Mouse (Mus musculus) common myeloid progenitor, adult 5-6 weeks (primary cell): ENCODE results near the gene Neo1. TPM values are rescaled to one million over a fixed set of nuclear protein-coding genes. Genes with fewer than 3 reads are reported as not detected.

Experiments
- ATAC-seq: replicated peaks from 2 replicates; pipeline ENCODE4 v1.8.0; 2016; ENCODE audit warnings: low read depth, mild to moderate bottlenecking, moderate TSS enrichment, inconsistent platforms; ENCODE audit not compliant: poor library complexity, severe bottlenecking
- total RNA-seq: library from RNA; stranded (forward); fragments of 200-1000, 187-1606 nt; gene quantifications from 2 replicates; pipeline ENCODE4 v1.2.3, GENCODE M21; 2017

Gene Neo1
- total RNA-seq, 1 experiment from 2014 or later: 0.14 TPM

GRCm38 (mm10) chr9:58873541-58874324 is 162.5 kb downstream of the Neo1 start:
- peak; percentile 69 for ATAC-seq

- ATAC-seq: no peak
Measured at GRCm38 (mm10) chr9:58871141-58871540, 165.1 kb downstream of the Neo1 start.

- ATAC-seq: no peak
Measured at GRCm38 (mm10) chr9:58863826-58864225, 172.4 kb downstream of the Neo1 start.

DNA sequence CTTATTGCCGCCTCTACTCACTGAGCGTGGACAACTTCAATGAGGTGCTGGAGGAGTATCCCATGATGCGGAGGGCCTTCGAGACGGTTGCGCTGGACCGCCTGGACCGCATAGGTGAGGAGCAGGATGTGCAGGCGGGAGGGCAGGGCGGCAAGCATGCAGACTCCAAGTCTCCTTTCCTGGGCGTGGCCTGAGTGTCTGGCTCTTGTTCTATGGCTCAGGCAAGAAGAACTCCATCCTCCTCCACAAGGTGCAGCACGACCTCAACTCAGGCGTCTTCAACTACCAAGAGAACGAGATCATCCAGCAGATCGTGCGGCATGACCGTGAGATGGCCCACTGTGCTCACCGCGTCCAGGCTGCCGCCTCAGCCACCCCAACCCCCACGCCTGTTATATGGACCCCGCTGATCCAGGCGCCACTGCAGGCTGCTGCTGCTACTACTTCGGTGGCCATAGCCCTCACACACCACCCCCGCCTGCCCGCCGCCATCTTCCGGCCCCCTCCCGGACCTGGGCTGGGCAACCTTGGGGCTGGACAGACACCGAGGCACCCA is 177.1 kb downstream of the Neo1 start:
- no peak for ATAC-seq

DNA sequence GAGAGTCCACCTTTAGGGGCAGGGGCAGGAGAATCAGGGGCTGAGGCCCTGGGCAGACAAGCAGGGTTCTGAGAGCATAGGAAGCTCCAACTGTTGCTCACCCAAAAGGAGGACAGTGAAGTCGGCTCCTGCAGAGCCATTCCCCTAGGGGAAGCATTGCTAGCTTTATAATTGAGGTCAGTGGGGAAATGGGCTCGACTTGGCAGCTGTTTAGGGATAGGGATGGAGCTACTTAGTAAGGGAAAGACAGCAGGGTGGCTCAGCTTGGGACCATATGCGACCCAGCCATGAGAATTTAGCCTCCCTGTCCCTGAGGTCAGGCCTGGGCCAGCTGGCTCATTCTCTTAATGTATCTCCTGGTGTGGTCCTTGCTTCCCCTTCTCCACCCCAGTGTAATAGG is 181.3 kb downstream of the Neo1 start:
- no peak for ATAC-seq

DNA sequence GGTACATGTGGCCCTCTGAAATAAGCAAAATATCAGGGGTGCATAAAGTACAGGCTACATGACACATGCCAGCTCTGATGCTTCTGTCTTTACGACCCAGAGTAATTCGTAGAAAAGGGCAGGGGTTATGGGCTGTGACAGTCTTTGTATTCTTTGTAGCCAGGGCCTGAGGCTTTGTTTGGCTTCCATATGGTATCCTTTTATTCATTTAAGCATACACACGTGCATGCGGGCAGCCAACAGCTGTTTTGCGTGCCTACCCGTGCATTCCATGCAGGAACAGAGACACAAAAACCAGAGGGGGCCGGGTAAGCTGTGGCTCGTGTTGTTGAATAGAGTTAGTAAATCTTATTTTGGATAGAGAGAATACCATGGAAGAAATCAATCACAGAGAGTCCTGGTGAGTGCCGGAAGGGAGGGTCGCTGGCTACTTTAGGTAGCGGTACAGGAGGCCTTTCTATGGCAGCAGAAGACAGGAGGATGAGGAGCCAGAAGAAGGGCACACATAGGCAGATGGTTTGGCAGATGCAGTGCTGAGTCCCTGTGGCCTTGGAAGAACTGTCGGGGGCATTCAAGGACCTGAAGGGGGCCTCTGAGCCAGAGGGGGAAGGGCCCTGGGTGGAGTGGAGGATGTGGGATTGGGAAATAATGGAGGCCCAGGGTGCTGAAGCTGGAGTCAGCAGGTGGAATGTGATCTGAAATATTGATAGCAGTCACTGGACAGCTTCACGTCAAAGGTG is 186.5 kb downstream of the Neo1 start:
- no peak for ATAC-seq

DNA sequence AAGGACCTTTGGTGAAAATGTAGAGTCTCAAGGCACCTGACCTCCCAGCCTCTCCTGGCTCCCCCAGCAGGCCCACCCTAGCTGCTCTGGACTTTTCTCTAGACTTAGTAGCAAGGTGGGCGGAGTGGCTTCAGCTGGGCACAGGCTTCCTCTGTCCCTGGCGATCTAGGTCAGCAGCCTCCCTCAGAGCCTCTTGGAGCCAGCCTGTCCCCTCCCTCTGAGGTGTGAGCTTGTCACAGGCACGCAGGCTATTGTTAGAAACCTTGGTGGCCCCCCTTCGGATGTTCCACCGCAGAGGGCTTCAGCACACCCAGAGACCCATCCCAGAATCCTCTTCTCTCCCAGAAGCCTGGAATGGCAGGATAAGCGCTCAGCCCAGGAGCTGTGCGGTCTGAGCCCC is 188.6 kb downstream of the Neo1 start:
- no peak for ATAC-seq

- peak; percentile 60; the same call in 1 of the 2 replicates for ATAC-seq
Measured at GRCm38 (mm10) chr9:58847008-58847407, 189.2 kb downstream of the Neo1 start.

DNA sequence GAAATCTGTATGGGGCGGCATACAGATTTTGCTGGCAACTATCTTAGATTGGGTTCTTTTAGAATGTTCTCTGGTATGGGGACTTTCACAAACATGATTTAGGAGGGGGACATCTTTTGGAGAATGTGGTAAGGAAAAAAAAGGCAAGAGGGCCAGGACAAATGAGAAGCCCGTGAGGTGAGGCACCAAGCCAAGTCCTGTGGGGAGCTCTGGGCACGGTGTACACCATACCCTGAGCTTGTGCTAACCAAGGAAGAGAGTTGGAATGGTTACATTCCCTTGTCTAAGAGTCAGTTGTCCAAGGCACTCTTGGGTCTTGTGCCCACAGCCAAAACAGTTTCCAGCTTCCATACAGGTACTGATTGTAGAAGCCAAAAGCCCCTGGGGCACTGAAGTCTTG is 191.6 kb downstream of the Neo1 start:
- ATAC-seq: no peak

- ATAC-seq: peak; percentile 63; the same call in 1 of the 2 replicates
Measured at GRCm38 (mm10) chr9:58841655-58842054, 194.6 kb downstream of the Neo1 start.

- ATAC-seq: no peak
Measured at GRCm38 (mm10) chr9:58838504-58838903, 197.7 kb downstream of the Neo1 start.

- no peak for ATAC-seq
Measured at GRCm38 (mm10) chr9:58837174-58837573, 199.1 kb downstream of the Neo1 start.

GRCm38 (mm10) chr9:58832939-58833338 is 203.3 kb downstream of the Neo1 start:
- no peak for ATAC-seq

- no peak for ATAC-seq
Measured at GRCm38 (mm10) chr9:58829627-58830026, 206.6 kb downstream of the Neo1 start.

Other genes with a start within 250 kb of the Neo1 start
- not detected in 2 replicates for gene Hcn4, start 213.0 kb downstream of the Neo1 start, total RNA-seq